Mouse (Mus musculus) gonadal fat pad, adult 2 months (tissue): ENCODE results near the gene Pcsk5. TPM values are rescaled to one million over a fixed set of nuclear protein-coding genes. Genes with fewer than 3 reads are reported as not detected.
A peak's percentile ranks its signal among the peaks of the same experiment; 100 is the strongest.

ENCODE experiments used
- DNase-seq: peaks from one replicate; pipeline ENCODE4 v3.0.0-alpha.2; 2012; ENCODE audit warnings: low read depth
- polyA plus RNA-seq: library from polyadenylated mRNA; depleted of rRNA; stranded (reverse); fragments of >200 nt; gene quantifications from 2 replicates; pipeline ENCODE4 v1.2.3, GENCODE M21; 2012

The Pcsk5 gene
- polyA plus RNA-seq, 1 experiment: 19.9 TPM

DNA sequence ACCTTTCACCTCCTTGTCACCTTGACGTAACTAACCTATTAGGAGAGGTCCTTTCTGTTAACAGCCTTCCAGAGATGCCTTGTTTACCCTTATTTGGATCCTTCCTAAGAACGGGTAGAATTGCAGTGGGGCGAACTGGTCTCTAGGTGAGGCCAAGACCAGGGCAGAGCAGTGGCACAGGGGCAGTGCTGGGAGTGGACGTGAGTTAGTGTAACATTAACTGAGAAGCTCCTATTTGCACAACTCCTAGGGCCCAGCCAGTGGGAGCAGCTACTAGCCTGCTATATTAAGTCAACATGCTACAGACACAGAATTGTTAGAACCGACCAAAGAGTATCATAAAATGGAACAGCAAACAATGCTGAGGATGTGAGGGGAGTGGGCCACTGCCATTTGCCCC is 30.8 kb downstream of the Pcsk5 start:
- DNase-seq: no peak

- DNase-seq: no peak
These were observed 36.6 kb downstream of the Pcsk5 start for GRCm38 (mm10) chr19:17800798-17801197.

DNA sequence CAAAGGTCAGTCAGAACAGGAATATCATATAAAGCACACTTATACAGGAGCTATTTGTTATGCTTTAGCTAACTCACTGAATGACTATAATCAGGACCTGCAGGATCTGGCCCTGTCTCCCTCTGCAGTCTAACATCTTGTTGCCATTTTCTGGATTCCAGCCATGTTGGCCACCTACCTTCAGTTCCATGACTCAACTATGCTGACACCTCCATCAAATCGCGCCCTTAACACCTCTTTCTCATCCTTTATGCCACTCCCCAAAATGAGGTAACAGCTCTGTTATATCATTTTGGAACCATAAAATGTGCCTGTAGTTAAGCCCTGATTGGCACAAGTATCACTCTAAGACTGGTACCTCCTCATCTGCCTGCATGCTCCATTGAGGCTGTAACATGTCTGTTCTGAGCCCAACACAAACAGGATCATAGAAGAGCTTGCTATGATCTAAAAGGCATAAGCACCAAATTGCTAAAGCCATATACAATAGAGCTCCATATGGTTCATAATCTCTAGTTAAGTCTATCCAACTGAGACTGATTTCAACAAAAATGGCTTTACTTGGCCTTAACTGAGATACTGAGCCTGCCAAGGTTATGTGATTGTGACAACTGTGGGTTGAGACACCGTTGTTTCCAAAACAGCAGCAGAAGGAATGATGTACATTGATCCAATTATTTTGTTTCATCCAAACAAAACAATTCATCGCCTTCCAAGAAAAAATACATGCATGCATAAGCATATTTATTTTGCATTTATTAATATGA is 37.8 kb downstream of the Pcsk5 start:
- no peak for DNase-seq

GRCm38 (mm10) chr19:17793457-17793856 is 44.0 kb downstream of the Pcsk5 start:
- no peak for DNase-seq

DNA sequence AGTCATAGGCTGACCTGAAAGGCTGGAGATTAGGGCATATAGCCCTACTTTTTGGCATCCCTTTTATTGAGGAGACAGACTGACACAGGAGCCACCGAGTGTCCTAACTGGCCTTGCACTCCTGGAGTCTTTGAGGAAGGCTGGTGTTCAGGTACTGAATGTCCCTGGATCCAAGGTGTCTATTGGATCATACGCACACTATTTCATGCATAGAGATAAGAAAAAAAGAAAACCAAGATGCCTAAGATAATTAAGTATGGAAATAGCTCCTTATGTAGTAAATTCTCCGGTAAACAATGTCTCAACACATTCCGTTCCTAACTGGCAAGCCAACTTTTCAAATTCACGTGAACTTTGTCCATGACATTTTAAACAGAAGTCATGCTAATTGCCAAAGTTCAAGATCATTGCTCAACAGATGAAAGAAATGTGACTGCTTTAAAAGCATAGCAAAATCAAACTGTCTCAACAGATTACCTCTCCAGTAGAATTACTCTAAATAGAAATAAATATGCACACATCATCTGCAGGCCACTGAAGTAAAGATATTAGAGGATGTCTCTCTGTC is 45.9 kb downstream of the Pcsk5 start:
- no peak for DNase-seq

GRCm38 (mm10) chr19:17788617-17789317 is 48.7 kb downstream of the Pcsk5 start:
- no peak for DNase-seq

GRCm38 (mm10) chr19:17786744-17787143 is 50.7 kb downstream of the Pcsk5 start:
- DNase-seq: peak; percentile 57

- DNase-seq: no peak
These were observed 52.8 kb downstream of the Pcsk5 start for GRCm38 (mm10) chr19:17784401-17785192.

GRCm38 (mm10) chr19:17783231-17783630 is 54.2 kb downstream of the Pcsk5 start:
- no peak for DNase-seq

- DNase-seq: no peak
These were observed 56.1 kb downstream of the Pcsk5 start for GRCm38 (mm10) chr19:17781323-17781722.

DNA sequence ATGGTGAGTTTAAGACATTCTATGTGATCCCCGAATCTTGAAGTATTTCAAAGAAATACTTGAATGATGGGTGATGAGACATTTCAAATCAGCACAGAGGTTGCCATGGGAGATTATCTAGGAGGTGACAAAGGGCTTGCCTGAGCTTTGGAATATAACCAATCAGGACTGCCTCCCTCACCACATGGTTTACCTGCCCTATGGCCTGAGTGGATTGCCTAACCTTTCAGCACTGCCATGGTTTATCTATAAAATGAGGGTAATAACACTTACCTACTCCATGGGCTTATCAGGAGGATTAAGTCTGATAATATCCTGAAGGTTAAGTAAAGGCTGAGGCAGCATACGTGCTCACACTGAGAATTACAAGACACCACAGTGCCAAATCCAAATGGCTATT is 61.5 kb downstream of the Pcsk5 start:
- no peak for DNase-seq

DNA sequence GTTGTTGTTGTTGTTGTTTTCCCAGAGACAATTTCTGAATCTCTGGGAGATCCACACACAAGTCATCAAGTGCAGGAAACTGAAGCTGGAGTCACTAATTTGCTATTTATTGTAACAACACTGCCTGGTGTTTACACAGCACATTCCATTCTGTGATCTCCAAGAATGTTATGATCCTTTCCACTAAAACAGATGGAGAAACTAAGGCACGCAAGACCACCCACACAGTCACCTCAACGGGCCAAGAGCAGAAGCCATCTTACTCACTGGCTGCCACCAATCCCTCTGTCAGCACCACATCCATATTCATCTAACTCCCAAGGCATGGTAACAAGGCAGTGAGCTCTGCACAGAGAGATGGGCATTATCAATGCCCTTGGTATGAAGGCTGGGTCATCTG is 62.3 kb downstream of the Pcsk5 start:
- no peak for DNase-seq

DNA sequence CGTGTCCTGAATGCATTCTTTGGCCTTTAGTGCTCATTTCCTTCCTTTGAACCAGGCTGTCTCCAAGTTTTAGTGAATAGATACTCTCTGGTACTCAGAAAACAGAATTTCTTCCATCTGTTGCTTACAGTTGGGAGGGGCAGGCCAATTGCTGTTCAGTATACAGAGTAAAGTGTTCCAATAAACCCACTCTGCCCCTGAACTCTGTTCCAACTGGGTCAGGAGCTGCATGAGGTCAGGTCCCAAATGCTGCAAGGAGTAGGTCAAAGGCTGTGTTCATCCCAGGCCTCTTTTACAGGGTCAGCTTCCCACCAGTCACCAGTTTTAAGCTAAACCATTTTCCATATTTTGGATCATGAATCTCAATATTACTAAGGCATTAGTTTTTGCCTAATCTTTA is 63.4 kb downstream of the Pcsk5 start:
- no peak for DNase-seq

- no peak for DNase-seq
These were observed 67.6 kb downstream of the Pcsk5 start for GRCm38 (mm10) chr19:17769610-17770399.

- DNase-seq: no peak
These were observed 72.4 kb downstream of the Pcsk5 start for GRCm38 (mm10) chr19:17765001-17765400.

- DNase-seq: peak; percentile 85
These were observed 74.7 kb downstream of the Pcsk5 start for GRCm38 (mm10) chr19:17762740-17763139.

GRCm38 (mm10) chr19:17761678-17762077 is 75.8 kb downstream of the Pcsk5 start:
- no peak for DNase-seq

DNA sequence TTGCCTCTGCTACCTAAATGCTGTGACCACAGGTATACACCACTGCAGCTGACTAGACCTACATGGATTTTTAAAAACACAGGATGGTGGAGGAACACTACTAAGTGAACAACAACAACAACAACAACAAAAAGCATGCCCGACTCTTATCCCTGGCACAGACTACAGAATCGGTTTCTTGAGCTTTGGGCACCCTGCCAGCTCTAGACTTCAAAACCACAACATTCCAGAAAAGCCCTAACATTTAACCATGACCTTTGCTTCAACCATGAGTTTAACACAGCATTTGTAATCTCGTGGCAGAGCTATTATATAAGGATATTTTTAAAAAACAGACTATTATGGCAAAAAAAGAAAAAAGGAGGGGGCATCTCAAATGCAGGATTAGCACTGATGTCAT is 84.6 kb downstream of the Pcsk5 start:
- DNase-seq: no peak

GRCm38 (mm10) chr19:17748331-17748730 is 89.1 kb downstream of the Pcsk5 start:
- DNase-seq: no peak

- DNase-seq: no peak
These were observed 92.1 kb downstream of the Pcsk5 start for GRCm38 (mm10) chr19:17745380-17745779.

- no peak for DNase-seq
These were observed 92.9 kb downstream of the Pcsk5 start for GRCm38 (mm10) chr19:17744474-17745069.
